Mouse (Mus musculus) forebrain, embryonic 10.5 days (tissue): ENCODE results near the gene Daam1. TPM values are rescaled to one million over a fixed set of nuclear protein-coding genes. Genes with fewer than 3 reads are reported as not detected.

Experiments used
- polyA plus RNA-seq: library from polyadenylated mRNA; unstranded; fragments of >200 nt; fragmentation: Nextera tagmentation; extraction: Ambion mirVana; gene quantifications from 2 replicates; pipeline ENCODE4 v1.2.1, GENCODE M21; 2016

Daam1 gene
- polyA plus RNA-seq, 1 experiment from 2014 or later = 7.7 TPM

Other genes starting within 250 kb of the Daam1 start
- 0.32 and 0.57 TPM in 2 replicates for gene Gpr135, start 240.0 kb downstream of the Daam1 start, polyA plus RNA-seq